Mouse (Mus musculus) heart, postnatal 25 days (tissue): ENCODE data around the gene Rell1. TPM values are rescaled to one million over a fixed set of nuclear protein-coding genes. Genes with fewer than 3 reads are reported as not detected.
"Not testable (repeated sequence)": the region's sequence is repeated elsewhere in the genome, so short reads cannot be mapped to it uniquely, and the experiment has no call there.

Experiments
- DNase-seq: peaks from one replicate; pipeline ENCODE4 v3.0.0; 2022; ENCODE audit warnings: low spot score
- intact Hi-C: fragments of 180-260 bp; cut with DNase I; formaldehyde crosslinking; loops from one replicate; pipeline ENCODE4 v1.15.1; 2025
- total RNA-seq, 2 experiments: library from RNA; stranded (reverse); gene quantifications; 2 replicates each; pipeline ENCODE4 v1.2.3; 2021

Rell1 gene
- total RNA-seq, 2 experiments from 2014 or later: 8.7 to 11.7 TPM

- intact Hi-C loops: loop anchor here (2.0 to 5.0 kb wide), 2 partner anchors 355 to 367 kb away; no protein-coding TSS in a partner anchor
- no peak for DNase-seq
Observed at GRCm38 (mm10) chr5:63907513-63907912, 61.2 kb downstream of the Rell1 start.

- intact Hi-C loops: loop anchor here (1.0 to 5.0 kb wide), 3 partner anchors 164 to 368 kb away; no protein-coding TSS in a partner anchor
Observed at GRCm38 (mm10) chr5:63906149-63907093, 62.3 kb downstream of the Rell1 start.

GRCm38 (mm10) chr5:63903329-63903728 is 65.4 kb downstream of the Rell1 start:
- no peak for DNase-seq
- intact Hi-C loops: no loop called here

More at GRCm38 (mm10) chr5:63906149-63907093, 62.3 kb downstream of the Rell1 start:
- DNase-seq: peak; percentile 36

GRCm38 (mm10) chr5:63897820-63898110 is 70.9 kb downstream of the Rell1 start:
- no peak for DNase-seq
- intact Hi-C loops: no loop called here

GRCm38 (mm10) chr5:63897001-63897819 is 71.5 kb downstream of the Rell1 start:
- intact Hi-C loops, DNase-seq: not testable (repeated sequence)

- intact Hi-C loops: no loop called here
- no peak for DNase-seq
Observed at GRCm38 (mm10) chr5:63891912-63892311, 76.8 kb downstream of the Rell1 start.

- DNase-seq: no peak
- intact Hi-C loops: no loop called here
Observed at GRCm38 (mm10) chr5:63891241-63891640, 77.5 kb downstream of the Rell1 start.

GRCm38 (mm10) chr5:63887111-63887510 is 81.6 kb downstream of the Rell1 start:
- no peak for DNase-seq
- intact Hi-C loops: no loop called here

- no peak for DNase-seq
Observed at GRCm38 (mm10) chr5:63886709-63887108, 82.0 kb downstream of the Rell1 start.

GRCm38 (mm10) chr5:63886292-63886691 is 82.4 kb downstream of the Rell1 start:
- intact Hi-C loops: loop anchor here (1.0 kb wide), 1 partner anchor 74 kb away; the partner anchor contains the start of gene 0610040J01Rik
- DNase-seq: no peak

More at GRCm38 (mm10) chr5:63886709-63887108, 82.0 kb downstream of the Rell1 start:
- intact Hi-C loops: loop anchor here (1.0 kb wide), 1 partner anchor 74 kb away; the partner anchor contains the start of gene 0610040J01Rik

GRCm38 (mm10) chr5:63879026-63879425 is 89.7 kb downstream of the Rell1 start:
- intact Hi-C loops: no loop called here
- DNase-seq: no peak

GRCm38 (mm10) chr5:63876081-63876480 is 92.6 kb downstream of the Rell1 start:
- intact Hi-C loops: no loop called here
- DNase-seq: no peak

GRCm38 (mm10) chr5:63874880-63875279 is 93.8 kb downstream of the Rell1 start:
- DNase-seq: no peak
- intact Hi-C loops: no loop called here

- DNase-seq: no peak
- intact Hi-C loops: no loop called here
Observed at GRCm38 (mm10) chr5:63872176-63872932, 96.3 kb downstream of the Rell1 start.

GRCm38 (mm10) chr5:63867421-63867820 is 101.3 kb downstream of the Rell1 start:
- intact Hi-C loops: no loop called here

GRCm38 (mm10) chr5:63858901-63859300 is 109.8 kb downstream of the Rell1 start:
- intact Hi-C loops: no loop called here

More at GRCm38 (mm10) chr5:63867421-63867820, 101.3 kb downstream of the Rell1 start:
- no peak for DNase-seq

More at GRCm38 (mm10) chr5:63858901-63859300, 109.8 kb downstream of the Rell1 start:
- no peak for DNase-seq
